Mouse (Mus musculus): ENCODE measurements around the gene Zcchc3. TPM values are rescaled to one million over a fixed set of nuclear protein-coding genes. Genes with fewer than 3 reads are reported as not detected.

Zcchc3 gene
- total RNA-seq, 2 experiments from 2014 or later: 9.4 TPM

GRCm38 (mm10) chr2:152367917-152368316 is 46.9 kb downstream of the Zcchc3 start:
- DNase-seq (ENCODE audit: low spot score in 2 of 2): no peak

DNA sequence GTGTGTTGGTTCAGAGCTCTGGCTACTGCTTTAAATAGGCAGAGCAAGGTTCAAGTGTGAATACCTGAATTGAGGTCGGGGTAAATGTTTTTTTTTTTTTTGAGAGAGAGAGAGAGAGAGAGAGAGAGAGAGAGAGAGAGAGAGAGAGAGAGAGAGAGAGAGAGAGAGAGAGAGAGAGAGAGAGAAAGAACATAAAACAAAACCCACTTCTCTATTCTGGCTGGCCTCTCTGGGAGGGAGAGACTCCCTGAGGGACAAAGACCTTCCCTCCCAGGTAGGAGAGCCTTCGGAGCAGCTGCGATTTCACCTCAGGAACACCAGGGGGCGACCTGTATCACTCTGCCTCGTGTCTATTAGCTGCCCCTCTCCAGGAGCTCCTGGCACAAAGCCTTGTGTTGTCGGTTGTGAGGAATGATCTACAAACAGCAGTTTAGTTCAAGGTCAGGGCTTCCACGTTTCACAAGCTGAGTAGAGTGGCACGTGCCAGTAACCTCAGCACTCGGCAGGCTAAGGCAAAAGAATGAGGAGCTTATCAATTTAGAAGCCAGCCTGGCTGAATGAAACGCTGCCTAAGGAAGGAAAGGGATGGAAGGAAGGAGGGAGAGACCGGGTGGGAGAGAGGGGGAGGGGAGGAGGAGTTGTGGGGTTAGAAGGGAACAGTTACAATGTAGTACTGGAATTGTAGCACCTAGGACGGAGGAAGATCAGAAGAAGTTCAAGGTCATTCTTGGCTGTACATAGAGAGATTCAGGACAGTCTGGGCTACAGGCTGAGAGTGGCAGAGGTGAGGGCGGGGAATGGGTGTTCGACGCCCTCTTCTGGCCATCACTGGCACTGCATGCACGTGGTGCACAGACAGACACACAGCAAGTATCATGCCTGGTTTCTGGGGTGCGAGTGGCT is 51.3 kb downstream of the Zcchc3 start:
- DNase-seq (ENCODE audit: low spot score in 2 of 2): peak; percentile 57 to 72

Other genes starting within 250 kb of the Zcchc3 start
- 100 to 1,000 TPM in 1 of 2 experiments, 10 to 100 TPM in 1; 96.9 to 100 TPM for gene Csnk2a1, start 188.2 kb downstream of the Zcchc3 start, total RNA-seq (2021)
- gene Tbc1d20, start 121.2 kb downstream of the Zcchc3 start, total RNA-seq (2021): 10 to 100 TPM; 49.2 to 52.6 TPM
- 100 to 1,000 TPM; 106 to 107 TPM for gene Rbck1, start 82.4 kb downstream of the Zcchc3 start, total RNA-seq (2021)
- under 1 TPM; 0.59 to 0.70 TPM for gene Trib3, start 71.0 kb downstream of the Zcchc3 start, total RNA-seq (2021)
- 100 to 1,000 TPM in 1 of 2 experiments, 10 to 100 TPM in 1; 96.7 to 104 TPM for gene Nrsn2, start 38.4 kb downstream of the Zcchc3 start, total RNA-seq (2021)
- gene Sox12, start 17.0 kb downstream of the Zcchc3 start, total RNA-seq (2021): 10 to 100 TPM; 11.8 to 15.9 TPM
- 1 to 10 TPM; 1.6 to 2.1 TPM for gene 6820408C15Rik, start 560 bp upstream of the Zcchc3 start, total RNA-seq (2021)
- gene Defb23, start 49.6 kb upstream of the Zcchc3 start, total RNA-seq (2021): not detected
- gene Defb20, start 62.0 kb upstream of the Zcchc3 start, total RNA-seq (2021): not detected
- not detected for gene Defb22, start 75.1 kb upstream of the Zcchc3 start, total RNA-seq (2021)
- gene Defb26, start 96.7 kb upstream of the Zcchc3 start, total RNA-seq (2021): not detected
- not detected for gene Defb28, start 103.2 kb upstream of the Zcchc3 start, total RNA-seq (2021)
- gene Defb29, start 125.1 kb upstream of the Zcchc3 start, total RNA-seq (2021): not detected
- gene Gm17416, start 154.3 kb upstream of the Zcchc3 start, total RNA-seq (2021): not detected
- gene Defb21, start 157.7 kb upstream of the Zcchc3 start, total RNA-seq (2021): not detected
- gene Defb19, start 165.3 kb upstream of the Zcchc3 start, total RNA-seq (2021): not detected
- gene Defb45, start 184.4 kb upstream of the Zcchc3 start, total RNA-seq (2021): not detected
- gene Defb36, start 189.3 kb upstream of the Zcchc3 start, total RNA-seq (2021): not detected
- not detected for gene Defb25, start 208.0 kb upstream of the Zcchc3 start, total RNA-seq (2021)
- gene Rem1, start 211.9 kb upstream of the Zcchc3 start, total RNA-seq (2021): under 1 TPM; 0.72 to 0.94 TPM

All from left cerebral cortex, adult 18-20 months (tissue).